Mouse (Mus musculus) layer of hippocampus, adult 9-11 months (tissue): Measurements from ENCODE around the gene Fam227a.

ENCODE experiments used
- DNase-seq: peaks from one replicate; pipeline ENCODE4 v3.0.0; 2022

The Fam227a gene

GRCm38 (mm10) chr15:79615501-79615900, 43.3 kb downstream of the Fam227a start:
- DNase-seq, result no peak

DNA sequence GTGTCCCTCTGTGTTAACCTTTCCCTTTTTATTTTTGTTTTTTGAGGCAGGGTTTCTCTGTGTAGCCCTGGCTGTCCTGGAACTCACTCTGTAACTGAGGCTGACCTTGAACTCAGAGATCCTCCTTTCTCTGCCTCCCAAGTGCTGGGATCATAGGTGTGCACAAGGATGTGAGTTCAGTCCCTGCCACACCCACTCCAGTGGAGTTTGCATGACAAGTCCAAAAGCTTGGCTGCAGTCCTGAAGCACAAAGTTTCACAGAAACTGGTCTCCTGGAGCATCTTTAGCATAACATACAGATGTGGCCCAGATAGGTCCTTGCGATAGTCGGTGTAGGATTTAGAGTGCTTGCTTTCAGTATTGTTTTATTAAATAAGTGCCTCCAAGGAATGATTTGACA, 49.5 kb downstream of the Fam227a start:
- DNase-seq, result no peak

DNA sequence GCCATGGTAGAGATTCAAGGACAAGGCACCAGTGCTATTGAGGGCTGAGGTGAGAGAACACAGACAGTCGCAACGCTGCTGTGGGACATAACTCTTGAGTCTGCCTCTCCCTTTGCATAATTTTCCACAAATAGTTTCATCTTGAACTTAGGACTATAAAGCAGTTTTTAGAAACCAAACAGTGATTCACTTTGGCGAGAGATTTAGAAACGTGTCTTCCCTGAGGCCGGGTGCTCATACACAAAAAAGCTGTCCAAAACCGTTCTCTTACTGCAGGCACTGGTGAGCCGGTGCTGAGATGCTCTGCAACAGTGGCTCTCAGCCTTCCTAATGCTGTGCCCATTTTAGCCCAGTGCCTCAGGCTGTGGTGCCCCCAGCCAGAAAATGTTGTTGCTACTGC, 50.5 kb downstream of the Fam227a start:
- DNase-seq, result no peak

- no peak for DNase-seq
Observed at GRCm38 (mm10) chr15:79607757-79608156, 51.0 kb downstream of the Fam227a start.

GRCm38 (mm10) chr15:79606161-79606560, 52.6 kb downstream of the Fam227a start:
- DNase-seq, result peak; percentile 36

GRCm38 (mm10) chr15:79604990-79605665, 53.6 kb downstream of the Fam227a start, which contains the start of gene Dmc1:
Gene Dmc1 (minus strand): TSS chr15:79605109.
- no peak for DNase-seq

- peak; percentile 62 for DNase-seq
Observed at GRCm38 (mm10) chr15:79600176-79600575, 58.6 kb downstream of the Fam227a start.

DNA sequence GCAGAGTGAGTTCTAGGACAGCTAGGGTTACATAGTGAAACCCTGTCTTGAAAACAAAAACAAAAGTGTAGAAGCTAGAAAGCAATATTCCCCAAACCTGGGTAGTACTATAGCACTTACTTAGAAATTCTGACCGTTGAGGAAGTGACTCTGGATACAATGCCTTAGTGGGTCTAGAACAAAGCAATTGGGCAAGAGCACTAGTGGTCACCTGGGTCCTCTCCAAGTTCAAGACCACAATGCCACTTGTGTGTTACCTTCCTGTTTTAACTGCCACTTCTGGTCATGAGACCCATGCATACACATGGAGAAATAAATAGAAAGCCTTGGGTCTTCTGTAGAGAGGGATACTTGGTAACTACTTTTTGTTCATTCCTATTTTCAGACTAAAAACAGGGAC, 60.0 kb downstream of the Fam227a start:
- DNase-seq, result no peak

GRCm38 (mm10) chr15:79581581-79581980, 77.2 kb downstream of the Fam227a start:
- no peak for DNase-seq

DNA sequence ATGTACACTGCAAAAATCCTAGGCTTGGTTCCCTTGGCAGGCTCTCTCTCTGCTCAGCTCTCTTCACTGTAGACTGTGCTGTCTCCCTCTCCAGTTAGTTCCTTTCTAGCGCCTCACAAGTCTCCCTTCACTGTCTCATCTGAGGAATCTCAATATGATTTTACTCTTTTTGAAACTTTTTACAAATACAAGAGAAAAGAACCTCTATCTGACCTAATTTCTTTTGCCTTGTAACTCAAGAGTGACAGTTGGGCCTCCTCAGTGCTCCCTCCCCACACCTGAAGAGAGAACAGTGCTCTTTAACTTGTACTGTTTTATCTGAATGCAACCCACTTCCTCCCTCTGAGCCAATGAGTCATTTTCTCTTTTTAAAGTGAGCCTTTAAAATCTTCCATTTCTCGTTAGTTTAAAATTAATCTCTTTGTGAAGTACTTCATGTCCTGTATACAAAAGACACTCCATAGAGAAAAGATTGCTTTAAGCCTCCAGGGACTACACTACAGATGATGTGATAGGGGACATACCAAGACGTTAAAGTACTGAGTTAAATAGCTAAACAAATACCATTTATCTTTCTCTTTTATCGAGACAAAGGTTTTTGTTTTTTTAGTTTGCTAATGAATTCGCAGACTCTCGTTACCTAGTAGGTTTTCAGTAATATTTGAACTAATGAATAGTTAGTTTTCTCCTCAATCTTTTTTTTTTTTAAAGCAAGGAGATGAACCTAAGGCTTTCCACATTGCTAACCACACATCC, 80.9 kb downstream of the Fam227a start:
- DNase-seq, result peak; percentile 9

DNA sequence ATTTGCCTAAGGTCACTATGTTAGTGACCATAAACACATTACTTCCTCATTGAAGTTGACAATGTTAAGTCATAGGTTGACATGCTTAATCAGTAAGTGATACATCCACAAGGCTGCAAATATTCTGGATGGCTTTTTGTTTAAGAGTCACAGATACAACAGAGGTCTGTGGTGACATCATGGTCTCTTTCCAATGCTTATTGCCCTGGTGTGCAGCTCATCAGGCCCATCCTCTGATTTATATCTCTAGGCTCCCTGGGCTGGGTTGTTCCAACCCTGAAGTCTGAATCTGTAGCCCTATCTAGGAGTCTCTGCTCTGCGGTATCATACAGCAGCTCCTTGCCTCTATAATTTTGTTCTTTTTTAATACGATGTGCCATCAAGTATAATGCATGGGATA, 81.8 kb downstream of the Fam227a start:
- DNase-seq, result no peak

DNA sequence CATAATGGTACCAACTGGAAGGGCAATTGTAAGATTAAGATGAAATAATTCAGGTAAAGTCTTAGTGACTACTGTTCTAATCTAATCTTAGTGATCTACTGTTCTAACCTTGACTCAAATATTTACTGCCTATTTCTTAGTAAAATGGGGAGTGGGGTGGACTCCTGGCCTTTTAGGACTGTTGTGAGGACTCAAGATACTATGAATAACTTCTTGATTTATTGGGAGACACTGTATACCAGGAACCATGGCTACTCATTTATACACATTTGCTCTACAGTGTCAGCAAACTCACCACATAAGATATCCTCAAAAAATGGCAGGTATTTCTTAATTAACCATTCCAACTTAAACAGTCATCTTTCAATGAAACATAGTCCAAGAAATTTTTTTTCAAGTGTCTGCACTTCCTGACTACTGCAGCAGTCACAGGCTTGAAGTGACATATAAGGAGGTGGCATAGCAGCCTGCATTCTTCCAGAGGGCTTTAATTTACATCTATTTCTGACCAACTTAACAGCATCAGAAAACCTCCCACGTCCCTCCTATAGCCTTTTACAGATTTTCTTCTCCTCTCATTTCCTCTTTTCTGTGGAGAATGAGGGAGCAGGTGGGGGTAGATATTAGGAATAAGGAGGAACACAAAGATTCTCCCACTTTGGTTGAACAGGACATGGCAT, 83.1 kb downstream of the Fam227a start:
- no peak for DNase-seq

DNA sequence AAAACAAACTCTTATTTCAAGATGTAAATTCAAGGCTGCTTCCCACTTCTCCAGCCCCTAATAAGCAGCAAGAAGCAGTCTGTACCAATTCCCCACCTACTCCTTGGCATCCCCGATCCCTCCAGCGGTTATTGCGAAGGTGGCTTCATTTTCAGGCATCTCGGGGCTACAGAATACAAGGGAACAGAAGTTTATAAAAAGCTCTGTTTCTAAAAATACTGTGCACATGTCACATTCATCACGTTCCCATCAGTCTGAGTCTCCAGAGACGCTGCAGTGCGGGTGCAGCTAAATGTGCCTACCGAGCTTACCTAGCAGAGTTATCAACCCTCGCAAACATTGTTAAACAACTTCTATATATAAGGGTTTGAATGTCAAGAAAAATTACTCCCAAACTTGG, 96.3 kb downstream of the Fam227a start:
- DNase-seq, result peak; percentile 46

DNA sequence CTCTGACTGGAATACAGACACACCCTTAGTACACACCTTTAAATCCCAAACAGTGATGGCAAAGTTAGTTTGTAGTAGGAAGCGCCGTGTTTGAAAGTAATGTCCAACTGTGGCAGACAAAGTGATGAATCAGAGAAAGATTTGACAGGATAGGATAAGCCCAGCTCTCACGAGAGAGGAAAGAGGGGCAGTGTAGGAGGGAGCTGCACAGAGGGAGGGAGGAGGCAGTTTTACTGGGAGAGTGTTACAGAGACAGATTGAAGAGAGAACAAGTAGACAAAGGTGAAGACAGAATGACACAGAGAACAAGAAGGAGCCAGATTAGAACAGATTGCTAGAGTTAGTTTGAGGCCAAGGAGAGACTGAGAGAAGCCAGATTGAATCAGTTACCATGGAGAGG, 99.1 kb downstream of the Fam227a start:
- DNase-seq, result no peak
